Mouse (Mus musculus) erythroblast, embryonic 14.5 days (primary cell): ENCODE results near the gene Dpp6.

ENCODE experiments used
- GATA1 ChIP-seq: IDR thresholded peaks from 2 replicates; pipeline ENCODE4 v1.6.1; 2012; ENCODE audit warnings: low read length, inconsistent platforms, mixed read lengths
- TAL1 ChIP-seq: IDR thresholded peaks from 3 replicates; pipeline ENCODE4 v1.6.1; 2012; ENCODE audit warnings: low read length, inconsistent platforms, mixed read lengths

DNA sequence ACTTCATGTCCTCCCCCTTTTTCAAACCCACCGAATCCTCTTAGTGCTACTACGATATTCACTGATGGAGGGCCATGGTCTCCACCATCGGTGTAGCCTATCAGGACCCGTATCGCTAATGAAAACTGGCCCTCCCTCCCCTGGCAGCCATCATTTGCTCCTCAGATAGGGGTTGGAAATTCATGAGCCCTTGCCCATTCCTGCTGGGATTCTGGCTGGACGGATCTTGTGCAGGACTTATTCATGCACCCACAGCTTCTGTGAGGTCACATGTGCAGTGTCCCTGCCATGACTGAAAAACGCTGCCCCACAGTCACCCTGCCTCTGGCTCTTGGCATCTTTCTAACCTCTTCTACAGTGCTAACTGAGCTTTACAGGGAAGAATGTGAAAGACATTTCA lies 475.2 kb downstream of the Dpp6 start:
- TF ChIP-seq TAL1 = no peak
- no peak for TF ChIP-seq GATA1
